Mouse (Mus musculus): Measurements from ENCODE around the gene Snrpd3.

GRCm38 (mm10) chr10:75516724-75517072, 653 bp upstream of the Snrpd3 start:
- TF ChIP-seq POLR2A (IDR thresholded peaks at IDR 0.05; ENCODE audit: insufficient read depth, low read depth, low read length) (no peak), CTCF (IDR thresholded peaks at IDR 0.05; ENCODE audit: insufficient read depth, low read depth, low read length) (no peak)
